Mouse (Mus musculus) spleen, adult 2 months (tissue): ENCODE data around the gene Agbl1.

ENCODE experiments used
- CTCF ChIP-seq: fragments of 200-500 bp; IDR thresholded peaks from 2 replicates; pipeline ENCODE4 v1.5.1; 2011; ENCODE audit warnings: mild to moderate bottlenecking, inconsistent platforms; ENCODE audit not compliant: insufficient read depth, insufficient read length, insufficient replicate concordance; ENCODE audit errors: extremely low read depth
- POLR2A ChIP-seq: fragments of 200-500 bp; IDR thresholded peaks from 2 replicates; pipeline ENCODE4 v1.6.1; 2011; ENCODE audit warnings: low read depth, low read length, inconsistent platforms

DNA sequence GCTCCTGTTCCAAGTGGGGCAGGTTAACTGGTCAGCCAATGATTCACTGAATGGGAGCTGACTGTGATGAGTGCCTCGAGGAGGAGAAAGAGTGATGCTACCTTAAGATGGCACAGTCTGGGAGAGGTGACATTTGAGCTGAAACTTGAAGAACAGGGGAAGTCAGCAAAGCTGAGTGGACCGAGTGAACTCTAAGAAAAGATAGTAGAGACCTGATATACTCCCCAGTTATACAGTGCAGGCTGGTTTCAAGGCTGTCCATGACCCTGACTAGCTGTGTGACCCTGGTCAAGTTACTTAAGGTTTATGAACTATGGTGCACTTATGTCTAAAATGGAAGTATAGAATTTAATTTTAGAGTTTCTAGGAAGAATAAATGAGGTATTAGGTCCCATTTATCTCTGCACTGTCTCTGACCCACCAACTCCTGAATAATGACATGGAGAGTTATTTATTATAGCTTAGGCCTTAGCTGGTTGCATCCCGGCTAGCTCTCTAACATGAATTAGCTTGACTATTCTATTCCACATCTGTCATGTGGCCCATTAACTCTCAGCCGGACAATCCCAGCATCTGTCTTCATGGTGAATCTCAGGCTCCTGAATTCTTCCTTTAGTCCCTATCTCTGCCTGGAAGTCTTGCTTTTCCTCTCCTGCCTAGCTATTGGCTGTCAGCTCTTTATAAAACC, 92.3 kb downstream of the Agbl1 start:
- no peak for TF ChIP-seq CTCF
- no peak for TF ChIP-seq POLR2A
